Mouse (Mus musculus) hindbrain, embryonic 12.5 days (tissue): ENCODE data around the gene Pde4d. TPM values are rescaled to one million over a fixed set of nuclear protein-coding genes. Genes with fewer than 3 reads are reported as not detected.

Experiments used
- ATAC-seq: fragments of 200-750 bp; cut with Nextera tagmentation; 2 replicates; pipeline ENCODE4 v1.8.0; 2017; ENCODE audit warnings: moderate TSS enrichment; ENCODE audit not compliant: low FRiP score
- H3K27ac ChIP-seq: fragments of 300-500 bp; sonication (generic); 2 replicates; pipeline ENCODE4 v1.5.1; 2016; ENCODE audit warnings: mild to moderate bottlenecking
- H3K27me3 ChIP-seq: fragments of 300-500 bp; sonication (generic); 2 replicates; pipeline ENCODE4 v1.6.1; 2016; ENCODE audit warnings: mild to moderate bottlenecking
- H3K36me3 ChIP-seq: fragments of 300-500 bp; sonication (generic); 2 replicates; pipeline ENCODE4 v1.6.1; 2016; ENCODE audit warnings: mild to moderate bottlenecking
- H3K4me1 ChIP-seq: fragments of 300-500 bp; sonication (generic); 2 replicates; pipeline ENCODE4 v1.6.1; 2016
- H3K4me2 ChIP-seq: fragments of 300-500 bp; sonication (generic); replicated peaks from 2 replicates; pipeline ENCODE4 v1.6.1; 2016; ENCODE audit warnings: mild to moderate bottlenecking
- H3K4me3 ChIP-seq: fragments of 300-500 bp; sonication (generic); 2 replicates; pipeline ENCODE4 v1.5.1; 2016; ENCODE audit warnings: mild to moderate bottlenecking
- H3K9ac ChIP-seq: fragments of 300-500 bp; sonication (generic); 2 replicates; pipeline ENCODE4 v1.6.1; 2016; ENCODE audit warnings: mild to moderate bottlenecking, moderate library complexity
- H3K9me3 ChIP-seq: fragments of 300-500 bp; sonication (generic); replicated peaks from 2 replicates; pipeline ENCODE4 v1.6.1; 2016; ENCODE audit warnings: mild to moderate bottlenecking
- WGBS: fragments of 180-500 bp; shearing (Covaris S2); methylation state at CpG from one replicate; pipeline ENCODE4 v1.1.7; 2016; 5-methylcytosine and 5-hydroxymethylcytosine counted together
- polyA plus RNA-seq: library from polyadenylated mRNA; unstranded; fragments of >200 nt; fragmentation: Nextera tagmentation; extraction: Ambion mirVana; gene quantifications from 2 replicates; pipeline ENCODE4 v1.2.1, GENCODE M21; 2016

The Pde4d gene
- polyA plus RNA-seq, 1 experiment from 2014 or later: 20.6 TPM

DNA sequence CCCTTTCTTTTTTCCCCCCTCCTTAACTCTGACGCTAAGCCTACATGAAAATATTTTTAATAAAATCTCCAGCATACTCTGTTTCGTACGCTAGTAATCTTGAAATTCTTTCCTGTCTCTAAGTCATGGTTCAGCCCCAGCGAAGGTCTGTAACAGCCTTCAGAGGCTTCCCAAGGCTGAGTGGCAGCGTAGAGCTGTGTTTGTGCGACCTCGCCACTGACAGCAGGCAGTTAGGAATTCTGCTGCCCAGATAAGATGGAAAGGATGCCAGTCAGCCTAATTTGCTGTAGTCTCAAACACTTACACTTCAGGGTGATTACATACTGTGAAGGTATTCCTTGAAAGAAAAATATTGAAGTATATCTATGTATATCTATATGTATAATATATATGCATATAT lies 371.5 kb downstream of the Pde4d start:
- Histone ChIP-seq H3K4me2 (no peak overlapping the region), H3K9ac (no peak overlapping the region), H3K36me3 (no peaks in the 10 kb centered on the region), H3K27me3 (no peaks in the 10 kb centered on the region), H3K9me3 (no peaks in the 10 kb centered on the region), H3K4me1 (no peaks in the 10 kb centered on the region), H3K27ac (no peak overlapping the region), H3K4me3 (no peak overlapping the region)
- WGBS: 80% methylated on average over 7 of the region's 7 CpGs
- ATAC-seq: no peak

DNA sequence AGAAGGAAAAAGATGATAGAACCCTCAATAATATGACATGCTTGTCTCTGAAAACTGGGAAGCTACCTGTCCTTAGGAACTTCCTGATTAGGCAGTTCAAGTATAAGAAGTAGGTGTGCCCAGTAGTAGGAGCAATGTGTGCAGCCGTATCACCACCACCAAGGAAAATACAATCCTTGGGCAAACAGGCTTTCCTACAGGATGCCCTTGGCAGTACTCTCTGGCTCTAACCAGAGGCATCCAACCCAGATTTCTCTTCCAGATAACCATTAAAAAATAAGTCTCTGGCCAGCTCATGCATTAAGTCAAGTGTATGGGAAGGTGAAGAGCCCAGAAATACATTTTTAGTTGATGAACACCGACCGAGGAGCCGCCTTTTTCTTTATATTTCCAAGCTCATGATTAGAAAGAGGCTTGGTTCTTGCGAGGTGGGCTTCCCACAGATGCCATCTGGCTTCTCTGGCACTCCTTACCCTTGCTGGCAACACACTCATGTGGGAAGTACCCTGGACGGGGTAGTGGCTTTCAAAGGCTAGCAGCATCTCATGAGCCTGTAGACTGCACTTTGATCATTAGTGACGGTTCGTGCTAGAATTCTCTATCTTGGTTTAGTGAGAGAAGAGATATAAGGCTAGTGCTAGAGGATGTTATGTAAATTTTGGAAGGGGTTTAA lies 375.0 kb downstream of the Pde4d start:
- 90% methylated on average over 8 of the region's 8 CpGs for WGBS
- no peaks in the 10 kb centered on the region for H3K36me3 ChIP-seq
- no peak for ATAC-seq
- no peaks in the 10 kb centered on the region for H3K27me3 ChIP-seq
- H3K27ac ChIP-seq: no peak overlapping the region
- H3K9ac ChIP-seq: no peak overlapping the region
- H3K4me1 ChIP-seq: no peaks in the 10 kb centered on the region
- H3K4me2 ChIP-seq: no peak overlapping the region
- H3K4me3 ChIP-seq: no peak overlapping the region
- no peaks in the 10 kb centered on the region for H3K9me3 ChIP-seq

DNA sequence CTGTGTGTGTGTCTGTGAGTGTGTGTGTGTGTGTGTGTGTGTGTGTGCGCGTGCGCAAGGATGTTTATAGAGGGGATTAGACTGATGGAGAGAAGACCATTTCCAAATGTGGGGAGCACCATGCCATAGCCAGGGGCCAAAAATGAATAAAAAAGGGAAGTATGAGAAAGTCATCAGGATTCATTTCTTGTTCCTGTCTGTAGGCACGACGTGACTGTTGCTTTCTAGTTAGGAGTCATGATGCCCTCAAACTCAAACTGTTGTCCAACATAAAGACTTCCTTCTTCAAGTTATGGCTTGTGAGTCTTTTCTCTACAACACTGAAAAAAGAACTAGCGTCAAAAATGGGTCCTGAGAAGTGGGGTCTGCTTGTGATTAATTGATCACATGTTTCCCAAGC lies 375.8 kb downstream of the Pde4d start:
- Histone ChIP-seq H3K9ac (no peak overlapping the region), H3K27ac (no peak overlapping the region), H3K4me1 (no peaks in the 10 kb centered on the region), H3K4me3 (no peak overlapping the region), H3K9me3 (no peaks in the 10 kb centered on the region), H3K4me2 (no peak overlapping the region), H3K27me3 (no peaks in the 10 kb centered on the region), H3K36me3 (no peaks in the 10 kb centered on the region)
- no peak for ATAC-seq
- 90% methylated on average over 6 of the region's 6 CpGs for WGBS

DNA sequence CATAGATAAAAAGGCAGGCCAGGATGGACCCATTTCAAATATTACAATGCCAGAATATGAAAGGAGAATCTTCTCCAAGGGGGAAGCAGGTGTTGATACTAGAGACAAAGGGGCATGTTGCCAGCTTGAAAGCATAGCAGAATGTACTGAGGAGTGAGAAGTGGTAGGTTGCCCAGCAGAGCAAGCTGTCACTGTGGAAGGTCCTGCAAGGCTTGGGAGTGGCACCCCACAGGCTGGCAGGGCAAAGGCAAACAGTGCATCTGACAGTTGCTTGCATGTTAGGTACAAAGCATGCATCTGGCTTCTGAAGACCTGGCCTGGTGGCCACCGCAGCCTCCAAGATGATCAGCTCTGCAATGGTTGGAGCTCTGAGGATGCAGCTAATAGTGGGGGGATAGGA lies 384.4 kb downstream of the Pde4d start:
- Histone ChIP-seq H3K4me2 (no peak overlapping the region), H3K4me3 (no peak overlapping the region), H3K36me3 (no peaks in the 10 kb centered on the region), H3K9ac (no peak overlapping the region), H3K4me1 (no peaks in the 10 kb centered on the region), H3K27ac (no peak overlapping the region), H3K9me3 (no peaks in the 10 kb centered on the region), H3K27me3 (no peaks in the 10 kb centered on the region)
- 100% methylated on average over 1 of the region's 1 CpGs for WGBS
- ATAC-seq: no peak

DNA sequence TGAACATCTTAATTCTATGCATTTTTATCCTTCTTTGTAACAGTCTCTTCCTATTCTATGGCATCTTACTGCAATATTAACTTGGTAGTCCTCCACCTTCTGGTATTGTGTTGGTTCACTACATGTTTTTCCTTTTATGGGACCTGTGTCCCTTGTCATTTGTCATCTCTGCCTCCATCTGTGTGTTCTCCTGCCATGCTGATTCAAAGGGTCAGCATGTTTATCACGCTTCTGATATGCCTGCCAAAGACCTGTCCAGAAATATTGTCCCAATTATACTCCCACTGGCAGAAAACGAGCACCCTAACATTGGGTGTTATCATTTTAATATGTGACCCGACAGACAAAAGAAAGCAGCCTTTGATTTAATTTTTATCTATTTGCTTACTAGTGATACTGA lies 386.6 kb downstream of the Pde4d start:
- no peak overlapping the region for H3K4me3 ChIP-seq
- H3K27ac ChIP-seq: no peak overlapping the region
- no peaks in the 10 kb centered on the region for H3K27me3 ChIP-seq
- ATAC-seq: no peak
- no peaks in the 10 kb centered on the region for H3K36me3 ChIP-seq
- H3K4me1 ChIP-seq: no peaks in the 10 kb centered on the region
- WGBS: 86% methylated on average over 3 of the region's 3 CpGs
- no peaks in the 10 kb centered on the region for H3K9me3 ChIP-seq
- H3K4me2 ChIP-seq: no peak overlapping the region
- H3K9ac ChIP-seq: no peak overlapping the region

DNA sequence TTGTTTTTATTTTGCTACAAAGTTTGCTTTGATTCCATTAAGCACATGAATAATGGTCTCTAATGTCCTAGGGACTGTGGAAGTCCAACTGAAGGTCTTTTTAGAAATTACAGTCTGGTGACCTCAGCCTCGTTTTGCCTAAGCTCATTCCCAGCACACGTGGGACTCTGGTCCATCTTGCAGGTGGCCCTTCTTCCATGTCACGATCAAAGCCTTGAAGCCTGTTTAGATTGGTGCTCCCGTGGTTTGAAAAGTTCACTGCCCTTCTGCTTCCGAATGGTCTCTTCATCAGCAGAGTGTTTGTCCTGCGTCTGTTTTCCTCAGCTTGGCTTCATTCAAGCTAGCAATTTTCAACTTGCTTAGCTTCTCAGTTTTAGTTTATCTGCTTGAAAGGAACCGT lies 389.4 kb downstream of the Pde4d start:
- H3K9ac ChIP-seq: no peak overlapping the region
- no peak overlapping the region for H3K27ac ChIP-seq
- no peak for ATAC-seq
- H3K4me1 ChIP-seq: no peaks in the 10 kb centered on the region
- H3K36me3 ChIP-seq: no peaks in the 10 kb centered on the region
- no peaks in the 10 kb centered on the region for H3K27me3 ChIP-seq
- H3K4me3 ChIP-seq: no peak overlapping the region
- H3K4me2 ChIP-seq: no peak overlapping the region
- H3K9me3 ChIP-seq: no peaks in the 10 kb centered on the region
- WGBS: 58% methylated on average over 7 of the region's 7 CpGs

DNA sequence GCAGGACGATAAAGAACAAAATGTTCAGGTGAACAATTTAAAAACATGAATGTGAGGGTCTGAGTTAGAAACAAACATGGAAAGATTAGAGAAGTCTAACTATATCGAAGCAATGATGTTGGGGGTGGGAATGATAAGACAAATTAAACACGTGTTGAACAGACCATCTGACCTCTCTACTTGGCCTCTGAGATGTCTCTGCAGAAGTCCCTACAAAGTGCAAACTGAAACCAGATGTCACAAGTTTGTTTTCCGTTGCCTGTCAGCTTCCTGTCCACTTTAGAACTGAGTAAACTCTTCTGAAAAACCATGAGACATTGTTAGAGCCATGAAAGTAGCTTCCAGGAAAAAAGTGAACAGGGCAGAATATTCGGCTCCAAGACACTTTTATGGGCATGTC lies 404.3 kb downstream of the Pde4d start:
- H3K27ac ChIP-seq: no peak overlapping the region
- H3K27me3 ChIP-seq: no peaks in the 10 kb centered on the region
- no peak overlapping the region for H3K4me3 ChIP-seq
- no peak overlapping the region for H3K4me2 ChIP-seq
- no peaks in the 10 kb centered on the region for H3K9me3 ChIP-seq
- no peaks in the 10 kb centered on the region for H3K36me3 ChIP-seq
- no peak for ATAC-seq
- no peak overlapping the region for H3K9ac ChIP-seq
- WGBS: 60% methylated on average over 5 of the region's 5 CpGs
- H3K4me1 ChIP-seq: no peaks in the 10 kb centered on the region

DNA sequence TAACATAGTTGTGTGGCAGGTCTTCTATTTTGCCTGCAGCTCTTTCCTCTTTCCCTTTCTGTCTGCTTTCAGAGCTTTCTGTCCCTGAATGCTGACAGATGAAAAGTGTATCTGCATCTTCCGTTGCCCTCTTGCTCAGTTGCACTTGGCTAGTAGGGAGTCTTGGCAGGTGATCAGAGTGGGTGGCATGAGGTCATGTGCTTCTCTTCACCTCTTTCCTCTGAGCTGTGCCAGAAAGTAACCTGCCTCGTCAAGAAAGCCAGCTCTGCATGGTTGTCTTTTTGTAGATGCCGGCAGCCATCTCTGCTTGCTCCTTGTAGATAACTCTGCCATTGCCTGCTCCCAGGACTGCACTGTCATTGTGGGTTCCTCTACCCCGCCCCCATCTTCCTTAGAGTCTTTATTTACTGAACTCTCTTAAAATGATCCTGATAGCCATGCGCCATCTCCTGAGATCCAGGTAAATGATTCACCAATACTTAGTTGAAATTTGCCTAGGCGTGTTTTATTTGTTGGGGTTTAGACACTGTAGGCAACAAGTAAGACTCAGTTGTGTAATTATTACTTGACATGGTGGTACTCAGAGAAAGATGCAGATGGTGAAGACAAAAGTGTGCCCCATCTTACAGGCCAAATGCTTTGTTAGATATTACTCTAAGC lies 407.2 kb downstream of the Pde4d start:
- Histone ChIP-seq H3K9me3 (no peaks in the 10 kb centered on the region), H3K4me3 (no peak overlapping the region), H3K9ac (no peak overlapping the region), H3K27me3 (no peaks in the 10 kb centered on the region), H3K27ac (no peak overlapping the region), H3K36me3 (no peaks in the 10 kb centered on the region), H3K4me2 (no peak overlapping the region), H3K4me1 (no peaks in the 10 kb centered on the region)
- WGBS: 85% methylated on average over 6 of the region's 6 CpGs
- ATAC-seq: no peak

DNA sequence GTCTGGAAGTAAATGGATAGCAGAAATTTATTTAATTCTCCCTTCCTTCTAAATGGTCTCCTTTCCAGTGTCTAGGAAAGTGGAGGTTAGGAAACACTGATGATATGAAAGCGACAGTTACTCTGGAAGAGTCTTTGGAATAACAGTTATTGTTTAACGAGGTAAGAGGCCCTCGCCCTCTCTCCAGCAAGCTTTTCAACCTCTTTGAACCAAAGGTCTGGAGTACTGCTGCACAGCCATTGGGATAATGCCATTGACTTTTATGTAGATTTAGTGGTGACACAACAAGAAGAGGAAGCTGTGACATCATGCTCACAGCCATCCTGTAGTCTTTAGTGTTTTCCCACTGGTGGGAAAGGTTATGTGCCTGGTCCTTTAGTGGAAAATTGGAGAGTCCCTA lies 409.6 kb downstream of the Pde4d start:
- ATAC-seq: no peak
- Histone ChIP-seq H3K9ac (no peak overlapping the region), H3K4me1 (no peaks in the 10 kb centered on the region), H3K27me3 (no peaks in the 10 kb centered on the region), H3K9me3 (no peaks in the 10 kb centered on the region), H3K4me2 (no peak overlapping the region), H3K4me3 (no peak overlapping the region), H3K27ac (no peak overlapping the region), H3K36me3 (no peaks in the 10 kb centered on the region)
- 82% methylated on average over 3 of the region's 3 CpGs for WGBS

DNA sequence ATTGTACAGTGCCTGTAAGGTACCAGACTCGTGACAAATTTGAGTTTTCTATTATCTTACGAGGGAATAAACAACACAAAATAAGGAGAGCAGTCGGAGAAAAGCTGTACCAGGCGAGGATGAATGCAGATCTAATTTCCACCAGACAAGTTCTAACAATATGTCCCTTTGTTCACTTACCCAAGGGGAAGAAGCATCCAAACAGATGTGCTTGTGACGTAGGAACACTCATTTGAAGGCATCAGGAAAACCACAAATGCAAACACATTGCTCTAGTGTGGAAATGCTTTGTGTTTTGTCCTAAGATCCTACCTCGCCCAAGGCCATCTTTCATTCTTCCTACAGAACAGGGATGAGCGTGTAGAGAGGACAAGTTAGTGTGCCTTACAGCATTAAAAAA lies 411.0 kb downstream of the Pde4d start:
- H3K4me2 ChIP-seq: no peak overlapping the region
- H3K9me3 ChIP-seq: no peaks in the 10 kb centered on the region
- 61% methylated on average over 7 of the region's 7 CpGs for WGBS
- H3K4me3 ChIP-seq: no peak overlapping the region
- H3K9ac ChIP-seq: no peak overlapping the region
- no peaks in the 10 kb centered on the region for H3K36me3 ChIP-seq
- no peaks in the 10 kb centered on the region for H3K4me1 ChIP-seq
- H3K27ac ChIP-seq: no peak overlapping the region
- no peak for ATAC-seq
- no peaks in the 10 kb centered on the region for H3K27me3 ChIP-seq

DNA sequence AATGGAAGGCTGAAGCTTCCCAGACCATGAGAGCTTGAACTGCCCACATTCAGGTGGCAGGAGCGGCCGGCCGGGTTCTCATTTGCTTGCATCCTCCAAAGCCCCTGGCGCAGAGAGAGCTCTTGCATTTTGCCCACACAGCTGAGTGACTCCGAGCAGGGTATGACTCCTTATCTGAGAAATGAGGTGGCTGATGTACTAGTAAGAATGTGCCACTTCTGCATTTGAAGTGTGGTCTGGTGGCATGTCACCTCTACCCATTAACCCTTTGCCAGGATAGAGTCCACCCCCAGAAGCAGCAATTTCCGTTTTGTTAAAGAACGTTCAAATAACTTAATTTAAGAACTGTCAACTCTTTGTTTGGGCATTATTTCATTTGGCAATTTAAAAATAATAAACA lies 412.0 kb downstream of the Pde4d start:
- H3K4me3 ChIP-seq: no peak overlapping the region
- no peaks in the 10 kb centered on the region for H3K36me3 ChIP-seq
- H3K27me3 ChIP-seq: no peaks in the 10 kb centered on the region
- 95% methylated on average over 7 of the region's 7 CpGs for WGBS
- no peak overlapping the region for H3K4me2 ChIP-seq
- H3K4me1 ChIP-seq: no peaks in the 10 kb centered on the region
- H3K27ac ChIP-seq: no peak overlapping the region
- H3K9me3 ChIP-seq: no peaks in the 10 kb centered on the region
- no peak overlapping the region for H3K9ac ChIP-seq
- no peak for ATAC-seq

DNA sequence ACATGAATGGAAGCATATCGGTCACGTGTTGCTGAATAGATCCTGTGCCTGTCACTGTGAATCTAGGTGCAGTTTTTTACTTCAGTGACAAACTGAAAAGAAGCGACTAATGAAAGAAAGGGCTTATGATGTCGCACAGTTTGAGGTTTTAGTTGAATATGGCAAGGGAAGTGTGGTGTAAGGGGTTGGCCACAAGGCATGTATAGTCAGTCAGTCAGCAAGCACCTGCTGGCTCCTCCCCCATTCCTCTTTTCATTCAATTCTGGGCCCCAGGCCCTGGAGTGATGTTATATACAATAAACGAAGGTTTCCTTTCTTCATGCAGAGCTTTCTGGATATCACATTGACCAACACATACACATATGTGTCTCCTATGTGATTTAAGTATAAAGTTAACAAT lies 412.4 kb downstream of the Pde4d start:
- Histone ChIP-seq H3K9ac (no peak overlapping the region), H3K27me3 (no peaks in the 10 kb centered on the region), H3K36me3 (no peaks in the 10 kb centered on the region), H3K4me3 (no peak overlapping the region), H3K4me1 (no peaks in the 10 kb centered on the region), H3K27ac (no peak overlapping the region), H3K9me3 (no peaks in the 10 kb centered on the region), H3K4me2 (no peak overlapping the region)
- ATAC-seq: no peak
- WGBS: 76% methylated on average over 5 of the region's 5 CpGs

DNA sequence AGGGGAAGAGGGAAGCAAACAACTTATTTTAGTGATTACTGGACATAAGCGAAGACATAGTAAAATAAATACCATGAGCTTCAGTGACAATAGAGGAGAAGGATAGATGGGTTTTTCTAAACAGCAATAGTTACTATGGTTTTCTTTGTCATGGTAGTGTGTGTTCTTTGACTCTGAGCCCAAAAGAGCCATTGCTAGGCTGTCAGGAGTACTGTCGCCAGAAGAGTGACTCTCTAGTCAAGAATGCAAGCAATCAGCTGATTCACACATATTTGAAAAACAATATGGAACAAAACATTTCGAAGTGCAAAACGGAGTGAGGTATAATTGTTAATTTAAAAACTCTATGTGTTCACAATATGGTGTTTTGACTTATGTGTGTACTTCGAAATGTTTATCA lies 450.4 kb downstream of the Pde4d start:
- no peaks in the 10 kb centered on the region for H3K27me3 ChIP-seq
- no peak overlapping the region for H3K27ac ChIP-seq
- no peaks in the 10 kb centered on the region for H3K9me3 ChIP-seq
- no peaks in the 10 kb centered on the region for H3K36me3 ChIP-seq
- no peak overlapping the region for H3K9ac ChIP-seq
- H3K4me1 ChIP-seq: peaks cover 4% of the 10 kb centered on the region
- H3K4me3 ChIP-seq: no peak overlapping the region
- no peak overlapping the region for H3K4me2 ChIP-seq
- no peak for ATAC-seq
- 88% methylated on average over 5 of the region's 5 CpGs for WGBS
